Mouse (Mus musculus): ENCODE measurements around the gene Zfp971. TPM values are rescaled to one million over a fixed set of nuclear protein-coding genes. Genes with fewer than 3 reads are reported as not detected.

Zfp971 gene
- polyA plus RNA-seq (2017; shearing (Covaris generic)) = 1 to 10 TPM; 8.5 to 10.0 TPM

GRCm38 (mm10) chr2:178023011-178023611 is at the start of gene Zfp971:
Gene Zfp971 (plus strand): TSS chr2:178023284.

GRCm38 (mm10) chr2:178078166-178078717 is 55.2 kb downstream of the Zfp971 start, which contains the start of gene Zfp931:
Gene Zfp931 (minus strand): TSS chr2:178078476.

Other genes with a start within 250 kb of the Zfp971 start
- 10 to 100 TPM in 1 of 2 experiments, 1 to 10 TPM in 1; 9.4 to 10.0 TPM for gene Gm14325, start 182.9 kb upstream of the Zfp971 start, polyA plus RNA-seq (2017; shearing (Covaris generic))
- not detected for gene Gm14327, start 126.2 kb upstream of the Zfp971 start, polyA plus RNA-seq (2017; shearing (Covaris generic))
- gene Zfp972, start 97.7 kb upstream of the Zfp971 start, polyA plus RNA-seq (2017; shearing (Covaris generic)) = under 1 TPM; 0.92 to 0.97 TPM
- 10 to 100 TPM in 1 of 2 experiments, 1 to 10 TPM in 1; 8.3 to 10.1 TPM for gene Gm14326, start 66.0 kb upstream of the Zfp971 start, polyA plus RNA-seq (2017; shearing (Covaris generic))
- 10 to 100 TPM in 1 of 2 experiments, 1 to 10 TPM in 1; 8.6 to 10.7 TPM for gene Zfp931, start 55.2 kb downstream of the Zfp971 start, polyA plus RNA-seq (2017; shearing (Covaris generic))
- under 1 TPM in 1 of 2 experiments, not detected in 1; 0.92 TPM for gene Phactr3, start 95.7 kb downstream of the Zfp971 start, polyA plus RNA-seq (2017; shearing (Covaris generic))

Measured in activated CD4-positive, CD25-positive, alpha-beta regulatory T cell (primary cell).